Mouse (Mus musculus): ENCODE results near the gene Gsc2. TPM values are rescaled to one million over a fixed set of nuclear protein-coding genes. Genes with fewer than 3 reads are reported as not detected.
"Not testable (repeated sequence)": the region's sequence is repeated elsewhere in the genome, so short reads cannot be mapped to it uniquely, and the experiment has no call there.

Gsc2 gene
- total RNA-seq (2012; rRNA removed) (not detected in 2 replicates), total RNA-seq (2014; rRNA removed) (not detected in 2 replicates), polyA plus RNA-seq (2012; ENCODE audit: insufficient read length, low read depth) (not detected in 2 replicates)

DNA sequence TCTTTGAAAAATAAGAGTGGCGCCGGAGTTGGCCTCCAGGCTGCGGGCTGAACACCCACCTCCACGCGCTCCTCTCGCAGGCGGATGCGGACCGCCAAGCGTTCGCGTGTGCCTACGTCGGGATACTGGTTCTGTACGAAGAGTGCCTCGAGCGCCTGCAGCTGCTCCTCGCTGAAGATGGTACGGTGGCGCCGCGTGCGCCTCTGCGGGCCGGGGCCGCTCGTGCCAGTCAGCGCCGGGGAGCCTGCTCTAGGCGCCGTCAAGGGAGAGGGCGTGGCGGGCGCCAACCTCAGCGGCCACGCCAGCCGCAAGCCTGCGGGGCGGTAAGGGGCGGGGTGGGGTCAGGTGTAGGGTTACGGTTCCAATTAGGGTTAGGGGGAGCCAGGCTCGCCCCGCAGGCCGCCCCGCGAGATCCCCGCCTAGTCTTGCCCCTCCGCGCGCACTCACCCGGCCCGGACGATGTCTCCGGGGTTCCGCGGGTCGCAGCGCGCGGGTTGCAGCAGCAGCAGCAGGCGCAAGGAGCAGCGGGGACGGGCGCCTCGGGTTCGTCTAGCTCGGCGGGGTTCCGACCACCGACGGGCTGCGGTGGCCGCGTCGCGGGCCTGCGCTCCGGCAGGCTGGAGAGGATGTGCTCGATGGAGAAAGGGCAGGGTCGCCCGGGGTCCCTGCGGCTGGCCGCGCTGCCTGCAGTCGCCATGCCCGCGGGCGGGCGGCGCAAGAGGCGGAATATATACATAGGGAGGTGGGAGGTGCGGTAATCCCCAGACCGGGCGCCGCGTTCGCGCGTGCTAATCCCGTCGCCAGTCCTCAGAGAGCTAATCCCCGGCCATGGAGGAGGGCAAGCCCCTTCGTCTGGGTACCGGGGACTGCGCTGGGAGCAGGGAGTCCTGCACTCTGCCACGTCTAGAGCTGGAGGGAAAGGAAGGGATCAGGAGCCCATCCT is at the start of gene Gsc2:
TSS of gene Gsc2 (minus strand) at position 753 of the 943 bp plus-strand sequence.
- DNase-seq (ENCODE audit: extremely low read depth): no peak
- in situ Hi-C loops (cut with MboI; ENCODE audit: low pct_ligation_motif_present, low pct_unique_long_range_greater_than_20kb, low sequenced_read_pairs) (loop anchor here (5.0 kb wide), 2 partner anchors 73 to 123 kb away; no protein-coding TSS in a partner anchor), dilution Hi-C loops (cut with MboI; ENCODE audit: extremely low pct_ligation_motif_present, extremely low pct_unique_long_range_greater_than_20kb, low sequenced_read_pairs) (no loop called here)
- H3K4me3 ChIP-seq (replicated peaks in 1 of 3; ENCODE audit: low read depth in 2 of 3, low read length in 2 of 3, poor library complexity in 1 of 3): no peak within 1 kb of the TSS
- peaks cover 45% of the 10 kb centered on the region for H3K27me3 ChIP-seq (replicated peaks)
- H3K4me2 ChIP-seq (ENCODE audit: insufficient read depth, low read depth, poor library complexity, severe bottlenecking): no peak within 1 kb of the TSS
- no peak for TF ChIP-seq TBP (conservative IDR thresholded peaks at IDR 0.05; ENCODE audit: low read depth, low read length)
- TF ChIP-seq NELFE (IDR thresholded peaks at IDR 0.05; ENCODE audit: low read depth, low read length): no peak
- TF ChIP-seq ETS1 (conservative IDR thresholded peaks at IDR 0.05; ENCODE audit: low read depth, low read length): no peak
- TF ChIP-seq JUND (conservative IDR thresholded peaks at IDR 0.05; ENCODE audit: low read depth, low read length): no peak
- TF ChIP-seq MAX (IDR thresholded peaks at IDR 0.05; ENCODE audit: low read length): no peak
- TF ChIP-seq USF2 (conservative IDR thresholded peaks at IDR 0.05; ENCODE audit: low read depth, low read length): no peak
- TF ChIP-seq ZMIZ1 (IDR thresholded peaks at IDR 0.05; ENCODE audit: low read depth, low read length): no peak
- TF ChIP-seq SMC3 (IDR thresholded peaks at IDR 0.05; ENCODE audit: low read depth, low read length): no peak
- no peak for TF ChIP-seq CHD2 (IDR thresholded peaks at IDR 0.05; ENCODE audit: low read length)
- no peak for TF ChIP-seq TCF12 (IDR thresholded peaks at IDR 0.05; ENCODE audit: low read depth, low read length)
- no peak for TF ChIP-seq CTCF (conservative IDR thresholded peaks at IDR 0.05 in 1 of 2, IDR thresholded peaks at IDR 0.05 in 1 of 2; ENCODE audit: low read depth in 2 of 2, low read length in 2 of 2)
- no peak for TF ChIP-seq MXI1 (IDR thresholded peaks at IDR 0.05; ENCODE audit: low read depth, low read length)
- TF ChIP-seq USF1 (IDR thresholded peaks at IDR 0.05; ENCODE audit: low read depth, low read length): no peak
- no peak for TF ChIP-seq EP300 (IDR thresholded peaks at IDR 0.05; ENCODE audit: low read length)
- no peak for TF ChIP-seq E2F4 (IDR thresholded peaks at IDR 0.05; ENCODE audit: insufficient replicate concordance, low read depth, low read length)
- no peak for TF ChIP-seq HCFC1 (IDR thresholded peaks at IDR 0.05; ENCODE audit: low read depth, low read length)
- TF ChIP-seq MYC (IDR thresholded peaks at IDR 0.05; ENCODE audit: low read depth, low read length): no peak
- no peak for TF ChIP-seq RAD21 (IDR thresholded peaks at IDR 0.05; ENCODE audit: low read depth, low read length)
- peaks cover 4 to 9% of the 10 kb centered on the region in 2 experiments; a peak in 3 of 4 replicates for H3K4me1 ChIP-seq (ENCODE audit: control insufficient read depth in 1 of 2, insufficient read depth in 2 of 2)
- no peak within 1 kb of the TSS for H3K9ac ChIP-seq (ENCODE audit: insufficient read depth, low read depth)
- peaks cover 0 to 5% of the 10 kb centered on the region in 2 experiments for H3K36me3 ChIP-seq (replicated peaks in 1 of 2; ENCODE audit: control insufficient read depth in 1 of 2, insufficient read depth in 1 of 2, low read length in 1 of 2)
- H3K9me3 ChIP-seq (replicated peaks; ENCODE audit: low read length): peaks cover 12% of the 10 kb centered on the region
- peaks cover 14% of the 10 kb centered on the region for H3K79me2 ChIP-seq (replicated peaks; ENCODE audit: control insufficient read depth, extremely low read depth, insufficient read depth, poor library complexity, severe bottlenecking)
- no peak within 1 kb of the TSS for H3K27ac ChIP-seq (ENCODE audit: insufficient read depth, low read depth)

GRCm38 (mm10) chr16:17962091-17962490 is 47.2 kb upstream of the Gsc2 start:
- peaks cover under 1% of the 10 kb centered on the region for H3K9me3 ChIP-seq (replicated peaks; ENCODE audit: low read length)
- peaks cover 68% of the 10 kb centered on the region for H3K27me3 ChIP-seq (replicated peaks)
- H3K4me1 ChIP-seq (ENCODE audit: control insufficient read depth in 1 of 2, insufficient read depth in 2 of 2): no peaks in the 10 kb centered on the region
- H3K36me3 ChIP-seq (replicated peaks in 1 of 2; ENCODE audit: control insufficient read depth in 1 of 2, insufficient read depth in 1 of 2, low read length in 1 of 2): no peaks in the 10 kb centered on the region
- DNase-seq (ENCODE audit: extremely low read depth): no peak
- dilution Hi-C loops (cut with MboI; ENCODE audit: extremely low pct_ligation_motif_present, extremely low pct_unique_long_range_greater_than_20kb, low sequenced_read_pairs): no loop called here
- no peaks in the 10 kb centered on the region for H3K79me2 ChIP-seq (replicated peaks; ENCODE audit: control insufficient read depth, extremely low read depth, insufficient read depth, poor library complexity, severe bottlenecking)
- H3K4me2 ChIP-seq (ENCODE audit: insufficient read depth, low read depth, poor library complexity, severe bottlenecking): no peak overlapping the region
- no peak overlapping the region for H3K9ac ChIP-seq (ENCODE audit: insufficient read depth, low read depth)
- TF ChIP-seq CTCF (conservative IDR thresholded peaks at IDR 0.05 in 1 of 2, IDR thresholded peaks at IDR 0.05 in 1 of 2; ENCODE audit: low read depth in 2 of 2, low read length in 2 of 2) (no peak), CHD2 (IDR thresholded peaks at IDR 0.05; ENCODE audit: low read length) (no peak), POLR2A (IDR thresholded peaks at IDR 0.05; ENCODE audit: low read depth, low read length) (no peak), ZKSCAN1 (IDR thresholded peaks at IDR 0.05; ENCODE audit: borderline replicate concordance, low read depth, low read length) (no peak), IRF4 (IDR thresholded peaks at IDR 0.05; ENCODE audit: low read depth, low read length) (no peak), MYC (IDR thresholded peaks at IDR 0.05; ENCODE audit: low read depth, low read length) (no peak), JUN (IDR thresholded peaks at IDR 0.05; ENCODE audit: insufficient read depth, low read depth, low read length) (no peak), ELF1 (IDR thresholded peaks at IDR 0.05; ENCODE audit: low read depth, low read length) (no peak), BHLHE40 (IDR thresholded peaks at IDR 0.05; ENCODE audit: low read depth, low read length) (no peak)
- H3K4me3 ChIP-seq (replicated peaks in 1 of 3; ENCODE audit: low read depth in 2 of 3, low read length in 2 of 3, poor library complexity in 1 of 3): no peak overlapping the region
- in situ Hi-C loops (cut with MboI; ENCODE audit: low pct_ligation_motif_present, low pct_unique_long_range_greater_than_20kb, low sequenced_read_pairs): no loop called here
- H3K27ac ChIP-seq (ENCODE audit: insufficient read depth, low read depth): no peak overlapping the region

- H3K4me2 ChIP-seq (ENCODE audit: insufficient read depth, low read depth, poor library complexity, severe bottlenecking); H3K4me3 ChIP-seq (replicated peaks in 1 of 3; ENCODE audit: low read depth in 2 of 3, low read length in 2 of 3, poor library complexity in 1 of 3); H3K36me3 ChIP-seq (replicated peaks in 1 of 2; ENCODE audit: control insufficient read depth in 1 of 2, insufficient read depth in 1 of 2, low read length in 1 of 2); H3K9ac ChIP-seq (ENCODE audit: insufficient read depth, low read depth); H3K4me1 ChIP-seq (ENCODE audit: control insufficient read depth in 1 of 2, insufficient read depth in 2 of 2); dilution Hi-C loops (cut with MboI; ENCODE audit: extremely low pct_ligation_motif_present, extremely low pct_unique_long_range_greater_than_20kb, low sequenced_read_pairs); DNase-seq (ENCODE audit: extremely low read depth); H3K79me2 ChIP-seq (replicated peaks; ENCODE audit: control insufficient read depth, extremely low read depth, insufficient read depth, poor library complexity, severe bottlenecking); H3K27ac ChIP-seq (ENCODE audit: insufficient read depth, low read depth); in situ Hi-C loops (cut with MboI; ENCODE audit: low pct_ligation_motif_present, low pct_unique_long_range_greater_than_20kb, low sequenced_read_pairs): not testable (repeated sequence)
- Histone ChIP-seq H3K27me3 (replicated peaks) (peaks cover 34% of the 10 kb centered on the region), H3K9me3 (replicated peaks; ENCODE audit: low read length) (peaks cover 12% of the 10 kb centered on the region)
Observed at GRCm38 (mm10) chr16:17956052-17956638, 41.3 kb upstream of the Gsc2 start.
